Mouse (Mus musculus) liver, embryonic 14.5 days (tissue): ENCODE data around the gene Adgrb3. TPM values are rescaled to one million over a fixed set of nuclear protein-coding genes. Genes with fewer than 3 reads are reported as not detected.

Source experiments
- ATAC-seq: fragments of 200-750 bp; cut with Nextera tagmentation; 2 replicates; pipeline ENCODE4 v1.8.0; 2017; ENCODE audit warnings: moderate number of reproducible peaks, mild to moderate bottlenecking, moderate library complexity; ENCODE audit not compliant: insufficient read depth
- DNase-seq, 3 experiments: peaks; one replicate each; pipeline ENCODE4 v3.0.0-alpha.2; 2012 to 2013; ENCODE audit warnings: low read depth in 3 of 3, low spot score in 3 of 3
- H3K27ac ChIP-seq: fragments of 300-500 bp; sonication (generic); 2 replicates; pipeline ENCODE4 v1.5.1; 2014; ENCODE audit warnings: moderate library complexity, mild to moderate bottlenecking, control low read depth, inconsistent platforms
- H3K27me3 ChIP-seq: fragments of 300-500 bp; sonication (generic); 2 replicates; pipeline ENCODE4 v1.6.1; 2014; ENCODE audit warnings: mild to moderate bottlenecking, low read length, moderate library complexity; ENCODE audit not compliant: control insufficient read depth, insufficient read depth
- H3K36me3 ChIP-seq: fragments of 300-500 bp; sonication (generic); replicated peaks from 2 replicates; pipeline ENCODE4 v1.6.1; 2014; ENCODE audit warnings: low read depth; ENCODE audit not compliant: control insufficient read depth, insufficient read depth
- H3K4me1 ChIP-seq, 2 experiments: fragments of 200-500 bp in 1 of 2; fragments of 300-500 bp in 1 of 2; sonication (generic) in 1 of 2; replicated peaks; 2 replicates each; pipeline ENCODE4 v1.6.1; 2012 to 2014; ENCODE audit warnings: antibody characterized with exemption in 1 of 2, inconsistent platforms in 1 of 2, low read length in 1 of 2; ENCODE audit not compliant: control insufficient read depth in 2 of 2, insufficient read depth in 2 of 2
- H3K4me2 ChIP-seq: fragments of 300-500 bp; sonication (generic); 2 replicates; pipeline ENCODE4 v1.6.1; 2014; ENCODE audit warnings: low read depth, mild to moderate bottlenecking, control low read depth, moderate library complexity
- H3K4me3 ChIP-seq, 2 experiments: fragments of 200-500 bp in 1 of 2; fragments of 300-500 bp in 1 of 2; sonication (generic) in 1 of 2; 2 replicates each; pipeline ENCODE4 v1.5.1; 2012 to 2014; ENCODE audit warnings: low read depth in 2 of 2, low read length in 2 of 2, mild to moderate bottlenecking in 2 of 2, control low read depth in 1 of 2, inconsistent platforms in 1 of 2, moderate library complexity in 1 of 2; ENCODE audit not compliant: insufficient read depth in 1 of 2
- H3K9ac ChIP-seq: fragments of 300-500 bp; sonication (generic); replicated peaks from 2 replicates; pipeline ENCODE4 v1.6.1; 2014; ENCODE audit warnings: mild to moderate bottlenecking, control low read depth, moderate library complexity
- H3K9me3 ChIP-seq: fragments of 300-500 bp; sonication (generic); 2 replicates; pipeline ENCODE4 v1.6.1; 2016; ENCODE audit warnings: low read length, mixed read lengths; ENCODE audit not compliant: control insufficient read depth
- CTCF ChIP-seq: IDR thresholded peaks from 2 replicates; pipeline ENCODE4 v1.5.1; 2016; ENCODE audit warnings: antibody characterized with exemption, low read depth, control low read depth
- EP300 ChIP-seq: IDR thresholded peaks from 2 replicates; pipeline ENCODE4 v1.6.1; 2016; ENCODE audit warnings: antibody characterized with exemption, low read depth
- WGBS: fragments of 180-500 bp; shearing (Covaris S2); extraction: QIAGEN DNeasy Blood & Tissue Kit; methylation state at CpG from one replicate; pipeline ENCODE4 v1.1.7; 2014; ENCODE audit not compliant: insufficient replicate concordance; 5-methylcytosine and 5-hydroxymethylcytosine counted together
- polyA plus RNA-seq, 2 experiments: library from polyadenylated mRNA; depleted of rRNA in 1 of 2; stranded (reverse) in 1 of 2; unstranded in 1 of 2; fragments of >200 nt; fragmentation: Nextera tagmentation in 1 of 2; extraction: Ambion mirVana in 1 of 2; gene quantifications; 2 replicates each; pipeline versions ENCODE4 v1.2.1 to v1.2.3; 2012 to 2014

The Adgrb3 gene
- polyA plus RNA-seq, 2 experiments = 0.02 to 0.03 TPM

DNA sequence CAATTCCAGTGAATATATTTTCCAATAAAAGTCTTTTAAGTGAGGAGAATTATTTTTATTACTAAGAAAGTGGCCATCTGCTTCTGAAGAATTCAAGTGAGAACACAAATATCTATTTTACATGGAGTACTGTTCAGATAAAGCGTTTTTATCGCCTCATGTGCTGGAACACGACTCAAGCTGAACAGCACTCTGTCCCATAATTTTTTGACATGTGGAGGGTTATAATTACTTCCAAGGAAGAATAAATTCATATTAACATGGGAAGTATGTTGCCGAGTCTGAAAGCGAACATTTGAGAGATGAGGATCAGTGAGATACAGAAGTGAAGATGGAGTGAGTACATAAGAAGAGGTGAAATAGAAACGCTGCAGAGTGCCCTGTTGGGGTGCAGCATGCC lies 665.9 kb downstream of the Adgrb3 start:
- Histone ChIP-seq H3K4me2 (no peak overlapping the region), H3K36me3 (no peaks in the 10 kb centered on the region), H3K4me1 (no peaks in the 10 kb centered on the region), H3K9ac (no peak overlapping the region), H3K4me3 (no peak overlapping the region), H3K27ac (no peak overlapping the region), H3K27me3 (no peaks in the 10 kb centered on the region), H3K9me3 (no peaks in the 10 kb centered on the region)
- no peak for TF ChIP-seq CTCF
- TF ChIP-seq EP300 = no peak
- ATAC-seq (no peak), DNase-seq (no peak)
- WGBS = 54% methylated on average over 6 of the region's 6 CpGs

- Histone ChIP-seq H3K4me3 (no peak overlapping the region), H3K36me3 (no peaks in the 10 kb centered on the region), H3K9me3 (no peaks in the 10 kb centered on the region), H3K4me2 (no peak overlapping the region), H3K27me3 (no peaks in the 10 kb centered on the region), H3K9ac (no peak overlapping the region), H3K4me1 (no peaks in the 10 kb centered on the region), H3K27ac (no peak overlapping the region)
- WGBS = 51% methylated on average over 3 of the region's 3 CpGs
- DNase-seq (no peak), ATAC-seq (no peak)
- TF ChIP-seq CTCF = no peak
- no peak for TF ChIP-seq EP300
These were observed 683.3 kb downstream of the Adgrb3 start for GRCm38 (mm10) chr1:25146206-25146605.

DNA sequence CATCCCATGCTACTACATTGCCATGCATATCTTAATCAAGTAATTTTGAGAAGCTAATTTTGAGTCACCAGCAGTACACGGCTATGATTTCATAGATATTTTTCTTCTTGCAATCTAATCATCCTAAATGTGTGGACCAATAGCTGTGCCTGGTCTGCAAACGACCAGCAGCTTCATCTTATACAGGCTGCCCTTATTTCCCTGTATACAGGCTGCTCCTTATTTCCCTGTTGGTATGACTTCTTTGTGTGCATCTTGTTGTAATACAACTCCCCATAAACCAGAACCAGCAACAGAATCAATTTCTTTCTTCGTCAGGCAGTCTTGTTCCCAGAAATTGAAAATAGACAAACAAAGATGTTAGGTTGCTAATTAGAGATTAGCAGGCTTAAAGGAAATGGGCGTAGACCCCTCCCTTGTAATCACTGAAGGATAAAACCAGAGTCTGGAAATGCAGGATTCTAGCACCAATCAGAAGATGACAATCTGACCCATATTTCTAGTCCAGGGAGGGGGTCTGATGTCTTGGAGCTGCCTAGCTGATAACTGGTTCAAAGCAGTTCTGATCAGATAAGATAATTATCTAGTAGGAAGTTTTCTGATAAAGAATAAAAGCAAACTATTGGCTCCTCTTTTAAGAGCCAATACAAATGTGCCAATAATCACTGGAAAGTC lies 697.2 kb downstream of the Adgrb3 start:
- DNase-seq = no peak
- Histone ChIP-seq H3K27me3 (no peaks in the 10 kb centered on the region), H3K27ac (no peak overlapping the region), H3K4me2 (no peak overlapping the region), H3K4me3 (no peak overlapping the region), H3K9me3 (no peaks in the 10 kb centered on the region), H3K9ac (no peak overlapping the region), H3K4me1 (no peaks in the 10 kb centered on the region), H3K36me3 (no peaks in the 10 kb centered on the region)
- TF ChIP-seq EP300 (no peak), CTCF (no peak)
- ATAC-seq = no peak
- 39% methylated on average over 4 of the region's 4 CpGs for WGBS

GRCm38 (mm10) chr1:25115512-25115911 lies 714.0 kb downstream of the Adgrb3 start:
- Histone ChIP-seq H3K4me1 (no peaks in the 10 kb centered on the region), H3K9ac (no peak overlapping the region), H3K36me3 (no peaks in the 10 kb centered on the region), H3K9me3 (no peaks in the 10 kb centered on the region), H3K4me2 (no peak overlapping the region), H3K27ac (no peak overlapping the region), H3K27me3 (no peaks in the 10 kb centered on the region), H3K4me3 (no peak overlapping the region)
- DNase-seq (no peak), ATAC-seq (no peak)
- WGBS = 65% methylated on average over 11 of the region's 11 CpGs
- no peak for TF ChIP-seq EP300
- no peak for TF ChIP-seq CTCF

DNA sequence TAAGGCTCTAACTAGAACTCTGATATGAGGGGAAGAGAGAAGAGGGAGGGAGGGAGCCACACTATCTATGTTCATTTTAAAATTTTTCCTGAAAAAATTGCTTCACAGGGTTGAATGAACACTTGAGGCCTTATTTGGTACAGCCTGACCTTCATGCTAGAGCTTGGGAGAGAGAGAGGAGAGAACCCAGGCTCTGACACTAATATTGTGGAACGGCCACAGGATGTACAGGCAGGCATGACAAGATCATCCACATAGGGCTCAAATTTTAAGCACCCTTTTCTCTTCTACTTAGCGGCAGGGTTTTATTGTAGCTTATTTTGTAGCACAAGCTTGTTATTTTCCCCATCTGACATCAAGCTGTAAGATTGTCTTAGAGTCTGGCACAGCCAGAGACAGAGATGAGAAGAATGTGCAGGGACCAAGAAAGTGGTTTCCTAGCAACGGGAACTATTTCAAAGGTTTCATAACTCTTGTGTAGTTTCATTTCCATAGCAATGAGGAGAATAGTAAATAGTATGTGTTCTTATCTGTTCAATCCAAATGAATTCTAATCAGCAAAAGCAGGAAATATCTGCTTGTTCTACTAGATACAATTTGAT lies 721.9 kb downstream of the Adgrb3 start:
- Histone ChIP-seq H3K9ac (no peak overlapping the region), H3K36me3 (no peaks in the 10 kb centered on the region), H3K27me3 (no peaks in the 10 kb centered on the region), H3K4me2 (no peak overlapping the region), H3K4me3 (no peak overlapping the region), H3K4me1 (no peaks in the 10 kb centered on the region), H3K27ac (no peak overlapping the region), H3K9me3 (no peaks in the 10 kb centered on the region)
- no peak for TF ChIP-seq EP300
- TF ChIP-seq CTCF = no peak
- WGBS = 62% methylated on average over 3 of the region's 3 CpGs
- DNase-seq (no peak), ATAC-seq (no peak)
